Mouse (Mus musculus): Measurements from ENCODE around the gene Smim24. TPM values are rescaled to one million over a fixed set of nuclear protein-coding genes. Genes with fewer than 3 reads are reported as not detected.
A peak's percentile ranks its signal among the peaks of the same experiment; 100 is the strongest.

The Smim24 gene
- polyA plus RNA-seq (2014; fragmentation: Nextera tagmentation; extraction: Ambion mirVana), result 4.2 and 5.8 TPM in 2 replicates

- ATAC-seq (replicated peaks; ENCODE audit: insufficient number of reproducible peaks, low FRiP score, low TSS enrichment), result no peak
- H3K9me3 ChIP-seq (replicated peaks; ENCODE audit: control insufficient read depth, low read length), result no peaks in the 10 kb centered on the region
- H3K36me3 ChIP-seq (ENCODE audit: control insufficient read depth, insufficient read depth, low read length), result peaks cover 6% of the 10 kb centered on the region
- H3K9ac ChIP-seq (ENCODE audit: low read depth, low read length), result peak within 1 kb of the TSS; percentile 65
- H3K4me1 ChIP-seq (ENCODE audit: control insufficient read depth, insufficient read depth, low read length), result peaks cover 23% of the 10 kb centered on the region
- peak within 1 kb of the TSS; percentile 62; the same call in 1 of the 2 replicates for H3K27ac ChIP-seq (ENCODE audit: low read depth, low read length)
- peak within 1 kb of the TSS; percentile 66 for H3K4me2 ChIP-seq
- H3K27me3 ChIP-seq (ENCODE audit: control insufficient read depth, insufficient read depth, low read length), result no peaks in the 10 kb centered on the region
- WGBS (ENCODE audit: insufficient replicate concordance), result 55% methylated on average over 14 of the region's 14 CpGs
- H3K4me3 ChIP-seq (ENCODE audit: low read depth, low read length), result peak within 1 kb of the TSS; percentile 36
These were observed at the start of gene Smim24 for GRCm38 (mm10) chr10:81392781-81393185. Gene Smim24 (plus strand): TSS chr10:81393051.

DNA sequence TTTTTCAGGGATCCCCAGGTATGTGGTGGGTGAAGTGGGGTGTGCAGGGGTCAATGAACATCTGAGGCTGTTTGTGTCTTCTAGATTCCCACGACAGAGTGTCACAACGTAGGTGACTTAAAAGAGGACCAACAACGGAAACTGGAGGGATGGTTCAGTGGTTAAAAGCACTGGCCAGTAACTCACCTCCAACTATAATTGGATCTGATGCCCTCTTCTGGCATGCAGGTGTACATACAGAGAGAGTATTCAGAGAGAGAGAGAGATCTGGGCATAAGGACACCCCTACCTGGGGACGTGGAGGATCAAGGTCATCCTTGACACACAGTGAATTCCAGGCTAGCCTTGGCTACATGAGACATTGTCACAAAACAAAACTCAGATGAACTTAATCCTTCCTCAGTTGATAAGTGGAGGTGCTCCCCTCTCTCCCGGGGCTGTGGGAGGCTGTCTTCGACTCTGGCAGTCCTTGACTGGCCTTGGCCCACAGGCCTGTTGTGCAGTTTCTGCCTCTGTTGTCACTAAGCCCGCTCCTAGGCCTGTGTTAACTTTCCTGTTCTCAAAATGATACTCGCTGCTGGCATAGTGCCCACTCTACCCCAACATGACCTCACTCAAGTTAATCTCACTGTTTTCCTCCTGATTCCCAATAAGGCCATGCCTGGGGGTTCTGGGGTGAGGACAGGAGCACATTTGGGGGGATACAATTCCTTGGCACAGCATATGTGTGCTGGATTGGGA, 48.3 kb upstream of the Smim24 start:
- Histone ChIP-seq H3K27ac (ENCODE audit: low read depth, low read length) (no peak overlapping the region), H3K9ac (ENCODE audit: low read depth, low read length) (no peak overlapping the region), H3K9me3 (replicated peaks; ENCODE audit: control insufficient read depth, low read length) (no peaks in the 10 kb centered on the region), H3K36me3 (ENCODE audit: control insufficient read depth, insufficient read depth, low read length) (peaks cover 11% of the 10 kb centered on the region; the same call in 1 of the 2 replicates), H3K4me3 (ENCODE audit: low read depth, low read length) (no peak overlapping the region), H3K4me2 (no peak overlapping the region), H3K27me3 (ENCODE audit: control insufficient read depth, insufficient read depth, low read length) (peaks cover 36% of the 10 kb centered on the region), H3K4me1 (ENCODE audit: control insufficient read depth, insufficient read depth, low read length) (peaks cover 34% of the 10 kb centered on the region)
- no peak for ATAC-seq (replicated peaks; ENCODE audit: insufficient number of reproducible peaks, low FRiP score, low TSS enrichment)
- 46% methylated on average over 8 of the region's 8 CpGs for WGBS (ENCODE audit: insufficient replicate concordance)

- Histone ChIP-seq H3K4me2 (no peak overlapping the region), H3K4me3 (ENCODE audit: low read depth, low read length) (no peak overlapping the region), H3K4me1 (ENCODE audit: control insufficient read depth, insufficient read depth, low read length) (peaks cover 36% of the 10 kb centered on the region), H3K27ac (ENCODE audit: low read depth, low read length) (no peak overlapping the region), H3K9ac (ENCODE audit: low read depth, low read length) (no peak overlapping the region), H3K27me3 (ENCODE audit: control insufficient read depth, insufficient read depth, low read length) (peaks cover 36% of the 10 kb centered on the region), H3K9me3 (replicated peaks; ENCODE audit: control insufficient read depth, low read length) (no peaks in the 10 kb centered on the region), H3K36me3 (ENCODE audit: control insufficient read depth, insufficient read depth, low read length) (peaks cover 11% of the 10 kb centered on the region; the same call in 1 of the 2 replicates)
- 72% methylated on average over 4 of the region's 4 CpGs for WGBS (ENCODE audit: insufficient replicate concordance)
- ATAC-seq (replicated peaks; ENCODE audit: insufficient number of reproducible peaks, low FRiP score, low TSS enrichment), result no peak
These were observed 47.7 kb upstream of the Smim24 start for GRCm38 (mm10) chr10:81345162-81345534.

DNA sequence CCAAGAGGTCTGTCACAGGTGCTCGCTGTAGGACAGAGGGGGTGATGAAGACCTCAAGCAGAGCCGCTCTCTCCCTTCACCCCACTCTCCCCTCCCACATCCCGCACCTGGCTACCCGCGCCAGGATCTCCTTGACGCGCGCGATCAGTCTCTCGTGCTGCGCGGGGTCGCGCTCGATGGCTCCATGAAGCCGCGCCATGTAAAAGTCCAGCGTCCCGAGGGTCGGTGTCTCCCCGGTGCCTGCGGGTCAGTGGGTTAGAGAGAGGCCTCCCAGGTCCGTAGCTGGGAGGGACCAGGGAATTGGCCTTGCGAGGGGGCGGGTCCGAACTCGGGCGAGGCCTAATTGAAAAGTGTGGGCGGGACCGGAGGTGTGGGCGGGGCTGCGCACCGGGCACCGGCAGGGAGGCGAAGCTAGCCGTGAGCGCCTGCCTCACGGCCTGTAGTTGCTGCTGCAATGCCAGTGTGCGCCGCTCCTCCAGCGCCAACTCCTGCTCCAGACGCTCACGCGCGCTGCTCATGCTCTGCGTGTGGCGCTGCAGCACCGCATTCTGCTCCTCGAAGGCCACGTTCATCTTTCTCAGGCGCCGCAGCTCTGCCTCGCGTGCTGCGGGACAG, 46.3 kb upstream of the Smim24 start:
- 6% methylated on average over 54 of the region's 55 CpGs for WGBS (ENCODE audit: insufficient replicate concordance)
- Histone ChIP-seq H3K9me3 (replicated peaks; ENCODE audit: control insufficient read depth, low read length) (no peaks in the 10 kb centered on the region), H3K27me3 (ENCODE audit: control insufficient read depth, insufficient read depth, low read length) (peaks cover 28% of the 10 kb centered on the region), H3K4me1 (ENCODE audit: control insufficient read depth, insufficient read depth, low read length) (peaks cover 42% of the 10 kb centered on the region), H3K4me2 (peak overlapping the region; percentile 61), H3K27ac (ENCODE audit: low read depth, low read length) (0 out of 2 replicates have a peak overlapping the region, but pooled peaks have one; percentile 29), H3K4me3 (ENCODE audit: low read depth, low read length) (peak overlapping the region; percentile 32), H3K36me3 (ENCODE audit: control insufficient read depth, insufficient read depth, low read length) (peaks cover 11% of the 10 kb centered on the region; the same call in 1 of the 2 replicates), H3K9ac (ENCODE audit: low read depth, low read length) (no peak overlapping the region)
- peak; percentile 14; the same call in 1 of the 2 replicates for ATAC-seq (replicated peaks; ENCODE audit: insufficient number of reproducible peaks, low FRiP score, low TSS enrichment)

GRCm38 (mm10) chr10:81349146-81349545, 43.7 kb upstream of the Smim24 start:
- Histone ChIP-seq H3K9me3 (replicated peaks; ENCODE audit: control insufficient read depth, low read length) (no peaks in the 10 kb centered on the region), H3K27me3 (ENCODE audit: control insufficient read depth, insufficient read depth, low read length) (0 out of 2 replicates have a peak, but pooled peaks cover 7% of the 10 kb centered on the region), H3K4me2 (peak overlapping the region; percentile 95), H3K4me3 (ENCODE audit: low read depth, low read length) (peak overlapping the region; percentile 85), H3K4me1 (ENCODE audit: control insufficient read depth, insufficient read depth, low read length) (peaks cover 37% of the 10 kb centered on the region), H3K9ac (ENCODE audit: low read depth, low read length) (peak overlapping the region; percentile 93), H3K36me3 (ENCODE audit: control insufficient read depth, insufficient read depth, low read length) (peaks cover 11% of the 10 kb centered on the region; the same call in 1 of the 2 replicates), H3K27ac (ENCODE audit: low read depth, low read length) (peak overlapping the region; percentile 80)
- peak; percentile 33; the same call in 1 of the 2 replicates for ATAC-seq (replicated peaks; ENCODE audit: insufficient number of reproducible peaks, low FRiP score, low TSS enrichment)
- 5% methylated on average over 12 of the region's 12 CpGs for WGBS (ENCODE audit: insufficient replicate concordance)

DNA sequence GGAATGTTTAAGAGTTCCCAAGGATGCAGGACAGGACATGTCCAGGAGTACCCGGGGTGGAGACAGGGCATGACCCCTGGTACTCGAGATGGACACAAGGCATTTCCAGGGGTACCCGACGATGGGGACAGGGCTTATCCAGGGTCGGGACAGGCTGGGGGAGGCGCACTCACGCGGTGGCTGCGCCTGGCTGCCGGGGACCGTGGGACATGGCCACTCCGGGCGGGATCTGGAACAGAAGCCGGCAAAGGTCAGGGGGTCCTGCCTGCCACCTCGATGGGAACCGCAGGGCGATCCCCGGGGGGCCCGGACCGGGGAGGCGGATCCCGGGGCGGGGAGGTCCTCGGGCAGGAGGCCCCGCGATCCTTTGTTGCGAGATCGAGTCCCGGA, 42.9 kb upstream of the Smim24 start:
- 0 out of 2 replicates have a peak, but pooled peaks cover under 1% of the 10 kb centered on the region for H3K27me3 ChIP-seq (ENCODE audit: control insufficient read depth, insufficient read depth, low read length)
- peak overlapping the region; percentile 95 for H3K4me2 ChIP-seq
- H3K9ac ChIP-seq (ENCODE audit: low read depth, low read length), result peak overlapping the region; percentile 93
- H3K4me1 ChIP-seq (ENCODE audit: control insufficient read depth, insufficient read depth, low read length), result peaks cover 37% of the 10 kb centered on the region
- H3K4me3 ChIP-seq (ENCODE audit: low read depth, low read length), result peak overlapping the region; percentile 85
- ATAC-seq (replicated peaks; ENCODE audit: insufficient number of reproducible peaks, low FRiP score, low TSS enrichment), result peak; percentile 8
- no peaks in the 10 kb centered on the region for H3K9me3 ChIP-seq (replicated peaks; ENCODE audit: control insufficient read depth, low read length)
- under 1% methylated on average over 29 of the region's 29 CpGs for WGBS (ENCODE audit: insufficient replicate concordance)
- H3K36me3 ChIP-seq (ENCODE audit: control insufficient read depth, insufficient read depth, low read length), result peaks cover 11% of the 10 kb centered on the region; the same call in 1 of the 2 replicates
- peak overlapping the region; percentile 80 for H3K27ac ChIP-seq (ENCODE audit: low read depth, low read length)

DNA sequence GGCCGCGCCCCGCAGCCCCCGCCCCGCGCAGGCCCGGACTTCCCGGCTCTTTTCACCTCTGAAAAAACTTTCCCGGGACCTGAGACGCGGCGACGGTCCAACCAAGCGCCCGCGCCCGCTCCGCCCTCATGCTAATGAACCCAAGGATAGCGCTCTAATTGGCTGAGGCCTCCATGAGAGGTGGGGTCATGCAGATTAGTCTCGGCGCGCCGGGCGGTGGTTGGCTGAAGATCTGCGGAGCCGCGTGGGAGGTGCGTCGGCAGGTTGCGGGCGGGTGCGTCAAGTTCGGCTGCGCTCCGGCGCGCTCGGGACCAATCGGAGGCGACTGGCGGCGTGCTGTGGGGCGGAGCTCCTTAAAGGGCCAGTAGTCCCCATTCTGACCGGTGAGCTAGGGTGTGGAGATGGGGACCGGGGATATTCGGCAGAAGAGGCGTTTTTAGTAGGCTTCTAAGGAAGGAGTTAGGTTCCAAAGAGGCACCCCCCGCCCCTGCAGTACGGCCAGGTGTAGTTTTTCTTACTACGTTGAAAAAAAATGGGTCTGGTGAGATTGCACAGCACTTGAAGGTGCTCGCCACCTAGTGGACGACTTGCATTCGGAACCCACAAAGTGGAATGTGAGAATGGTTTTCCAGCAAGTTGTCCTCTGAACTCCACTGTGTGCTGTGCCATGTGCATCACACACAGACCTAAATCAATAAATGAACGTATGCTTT, 42.3 kb upstream of the Smim24 start, which contains the start of gene Hmg20b:
Gene Hmg20b (minus strand): TSS at position 130 of the 713 bp plus-strand sequence.
- Histone ChIP-seq H3K9ac (ENCODE audit: low read depth, low read length) (peak within 1 kb of the TSS; percentile 93), H3K36me3 (ENCODE audit: control insufficient read depth, insufficient read depth, low read length) (peaks cover 11% of the 10 kb centered on the region; the same call in 1 of the 2 replicates), H3K9me3 (replicated peaks; ENCODE audit: control insufficient read depth, low read length) (no peaks in the 10 kb centered on the region), H3K27me3 (ENCODE audit: control insufficient read depth, insufficient read depth, low read length) (no peaks in the 10 kb centered on the region), H3K4me3 (ENCODE audit: low read depth, low read length) (peak within 1 kb of the TSS; percentile 85), H3K4me2 (peak within 1 kb of the TSS; percentile 95), H3K4me1 (ENCODE audit: control insufficient read depth, insufficient read depth, low read length) (peaks cover 37% of the 10 kb centered on the region), H3K27ac (ENCODE audit: low read depth, low read length) (peak within 1 kb of the TSS; percentile 80)
- under 1% methylated on average over 54 of the region's 54 CpGs for WGBS (ENCODE audit: insufficient replicate concordance)
- ATAC-seq (replicated peaks; ENCODE audit: insufficient number of reproducible peaks, low FRiP score, low TSS enrichment), result peak; percentile 88

- Histone ChIP-seq H3K4me2 (peak overlapping the region; percentile 47), H3K27me3 (ENCODE audit: control insufficient read depth, insufficient read depth, low read length) (no peaks in the 10 kb centered on the region), H3K9me3 (replicated peaks; ENCODE audit: control insufficient read depth, low read length) (no peaks in the 10 kb centered on the region), H3K4me1 (ENCODE audit: control insufficient read depth, insufficient read depth, low read length) (peaks cover 34% of the 10 kb centered on the region), H3K9ac (ENCODE audit: low read depth, low read length) (peak overlapping the region; percentile 54; the same call in 1 of the 2 replicates), H3K27ac (ENCODE audit: low read depth, low read length) (peak overlapping the region; percentile 41), H3K4me3 (ENCODE audit: low read depth, low read length) (no peak overlapping the region), H3K36me3 (ENCODE audit: control insufficient read depth, insufficient read depth, low read length) (peaks cover 11% of the 10 kb centered on the region; the same call in 1 of the 2 replicates)
- WGBS (ENCODE audit: insufficient replicate concordance), result 15% methylated on average over 9 of the region's 9 CpGs
- ATAC-seq (replicated peaks; ENCODE audit: insufficient number of reproducible peaks, low FRiP score, low TSS enrichment), result no peak
These were observed 41.1 kb upstream of the Smim24 start for GRCm38 (mm10) chr10:81351678-81352291.
